Mouse (Mus musculus) olfactory bulb, adult 2 months (tissue): ENCODE results near the gene Zpr1.

Experiments used
- CTCF ChIP-seq: fragments of 200-500 bp; IDR thresholded peaks from 2 replicates; pipeline ENCODE4 v1.5.1; 2012; ENCODE audit warnings: low read depth, mild to moderate bottlenecking, low read length, moderate library complexity; ENCODE audit not compliant: insufficient read depth
- POLR2A ChIP-seq: fragments of 200-500 bp; IDR thresholded peaks from 2 replicates; pipeline ENCODE4 v1.6.1; 2012; ENCODE audit warnings: mild to moderate bottlenecking, low read depth, low read length, moderate library complexity; ENCODE audit not compliant: insufficient read depth

- TF ChIP-seq CTCF (no peak), POLR2A (no peak)
Measured at GRCm38 (mm10) chr9:46261131-46261530, 11.7 kb upstream of the Zpr1 start.
